Mouse (Mus musculus) bone marrow macrophage, adult 2 months (primary cell): ENCODE data around the gene Gm10053. TPM values are rescaled to one million over a fixed set of nuclear protein-coding genes. Genes with fewer than 3 reads are reported as not detected.
A peak's percentile ranks its signal among the peaks of the same experiment; 100 is the strongest.

Experiments
- H3K27ac ChIP-seq: 2 replicates; pipeline ENCODE4 v1.5.1; 2012; ENCODE audit warnings: low read depth, low read length; ENCODE audit not compliant: insufficient read depth
- H3K4me1 ChIP-seq: 2 replicates; pipeline ENCODE4 v1.6.1; 2012; ENCODE audit warnings: low read length; ENCODE audit not compliant: control insufficient read depth, insufficient read depth
- H3K4me3 ChIP-seq: 2 replicates; pipeline ENCODE4 v1.5.1; 2012; ENCODE audit warnings: mild to moderate bottlenecking, low read length, moderate library complexity; ENCODE audit not compliant: insufficient read depth
- CTCF ChIP-seq: IDR thresholded peaks from 2 replicates; pipeline ENCODE4 v1.5.1; 2012; ENCODE audit warnings: low read depth, mild to moderate bottlenecking, low read length, moderate library complexity
- POLR2A ChIP-seq: IDR thresholded peaks from 2 replicates; pipeline ENCODE4 v1.6.1; 2012; ENCODE audit warnings: mild to moderate bottlenecking, low read depth, low read length, borderline replicate concordance
- polyA plus RNA-seq: library from polyadenylated mRNA; stranded (reverse); fragments of >200 nt; gene quantifications from 2 replicates; pipeline ENCODE4 v1.2.4, GENCODE M21; 2012; ENCODE audit not compliant: missing spikeins, insufficient read depth, insufficient read length

Gm10053 gene
- polyA plus RNA-seq, 1 experiment: 59.4 TPM

GRCm38 (mm10) chr19:24899578-24900544, 24.4 kb downstream of the Gm10053 start:
- H3K27ac ChIP-seq: no peak overlapping the region
- H3K4me1 ChIP-seq: no peaks in the 10 kb centered on the region
- H3K4me3 ChIP-seq: peak overlapping the region; percentile 32
- TF ChIP-seq CTCF (no peak), POLR2A (no peak)

DNA sequence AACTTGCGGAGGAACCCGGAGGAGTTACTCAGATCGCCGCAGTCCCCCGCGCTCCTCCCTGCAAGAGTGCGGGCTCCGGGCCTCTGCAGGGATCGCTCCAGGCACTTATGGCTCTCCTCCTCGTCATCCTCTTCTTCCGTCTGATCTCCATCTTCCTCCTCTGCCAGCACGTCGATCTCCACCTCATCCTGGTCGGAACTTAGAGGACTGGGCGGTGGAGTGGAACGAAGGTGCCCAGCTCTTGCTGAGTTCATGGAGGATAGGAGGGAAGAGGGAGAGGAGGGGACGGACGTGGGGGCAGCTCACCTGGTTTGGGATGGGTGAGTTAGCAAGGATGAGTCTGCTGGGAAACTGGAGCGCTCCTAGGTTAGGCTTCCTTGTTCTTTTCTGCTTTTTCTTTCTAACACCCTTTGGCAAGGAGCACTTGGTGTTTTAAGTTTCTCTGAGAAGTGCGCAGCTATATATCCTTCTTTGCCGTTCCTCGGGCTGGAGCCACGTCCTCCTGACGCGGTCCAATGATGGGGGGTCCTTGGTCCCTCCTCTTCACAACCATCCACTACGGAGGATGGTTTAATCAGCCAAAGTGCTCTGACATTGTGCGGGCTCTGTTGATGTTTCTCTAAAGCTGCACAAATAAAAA, 25.2 kb downstream of the Gm10053 start, which contains the start of gene Foxd4:
Gene Foxd4, minus strand, starts transcription at position 617 of the 640 bp plus-strand sequence.
- TF ChIP-seq CTCF: no peak
- TF ChIP-seq POLR2A: no peak
- Histone ChIP-seq H3K4me1 (no peaks in the 10 kb centered on the region), H3K4me3 (peak within 1 kb of the TSS; percentile 32), H3K27ac (no peak within 1 kb of the TSS)

GRCm38 (mm10) chr19:24901666-24902065, 26.2 kb downstream of the Gm10053 start:
- H3K27ac ChIP-seq: no peak overlapping the region
- TF ChIP-seq CTCF (no peak), POLR2A (no peak)
- H3K4me3 ChIP-seq: no peak overlapping the region
- H3K4me1 ChIP-seq: no peaks in the 10 kb centered on the region

DNA sequence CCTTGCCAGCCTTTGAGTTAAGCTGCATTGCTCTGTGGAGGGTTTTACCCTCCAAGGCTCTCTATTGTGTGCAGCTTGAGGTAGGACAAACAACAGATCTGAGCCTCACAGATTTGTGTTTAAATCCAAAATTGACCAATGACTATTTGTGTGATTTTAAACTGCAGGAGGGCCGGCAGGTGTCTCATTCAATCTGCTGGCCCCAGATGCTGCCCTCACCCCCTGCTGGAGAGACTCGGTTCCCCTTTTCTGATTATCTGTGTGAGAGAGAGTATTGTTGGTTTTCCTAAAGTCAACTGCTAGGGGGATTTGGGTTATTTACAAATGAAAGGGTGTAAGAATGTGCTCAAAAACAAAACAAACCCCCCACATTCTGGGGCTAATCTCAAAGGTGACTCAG, 26.8 kb downstream of the Gm10053 start:
- no peaks in the 10 kb centered on the region for H3K4me1 ChIP-seq
- H3K27ac ChIP-seq: no peak overlapping the region
- TF ChIP-seq CTCF (no peak), POLR2A (no peak)
- H3K4me3 ChIP-seq: no peak overlapping the region

- H3K4me1 ChIP-seq: no peaks in the 10 kb centered on the region
- TF ChIP-seq POLR2A (no peak), CTCF (no peak)
- H3K27ac ChIP-seq: no peak overlapping the region
- H3K4me3 ChIP-seq: no peak overlapping the region
Observed at GRCm38 (mm10) chr19:24902821-24903220, 27.3 kb downstream of the Gm10053 start.

GRCm38 (mm10) chr19:24907655-24908054, 32.2 kb downstream of the Gm10053 start:
- TF ChIP-seq CTCF (no peak), POLR2A (no peak)
- Histone ChIP-seq H3K4me3 (no peak overlapping the region), H3K4me1 (peaks cover 7% of the 10 kb centered on the region), H3K27ac (no peak overlapping the region)

DNA sequence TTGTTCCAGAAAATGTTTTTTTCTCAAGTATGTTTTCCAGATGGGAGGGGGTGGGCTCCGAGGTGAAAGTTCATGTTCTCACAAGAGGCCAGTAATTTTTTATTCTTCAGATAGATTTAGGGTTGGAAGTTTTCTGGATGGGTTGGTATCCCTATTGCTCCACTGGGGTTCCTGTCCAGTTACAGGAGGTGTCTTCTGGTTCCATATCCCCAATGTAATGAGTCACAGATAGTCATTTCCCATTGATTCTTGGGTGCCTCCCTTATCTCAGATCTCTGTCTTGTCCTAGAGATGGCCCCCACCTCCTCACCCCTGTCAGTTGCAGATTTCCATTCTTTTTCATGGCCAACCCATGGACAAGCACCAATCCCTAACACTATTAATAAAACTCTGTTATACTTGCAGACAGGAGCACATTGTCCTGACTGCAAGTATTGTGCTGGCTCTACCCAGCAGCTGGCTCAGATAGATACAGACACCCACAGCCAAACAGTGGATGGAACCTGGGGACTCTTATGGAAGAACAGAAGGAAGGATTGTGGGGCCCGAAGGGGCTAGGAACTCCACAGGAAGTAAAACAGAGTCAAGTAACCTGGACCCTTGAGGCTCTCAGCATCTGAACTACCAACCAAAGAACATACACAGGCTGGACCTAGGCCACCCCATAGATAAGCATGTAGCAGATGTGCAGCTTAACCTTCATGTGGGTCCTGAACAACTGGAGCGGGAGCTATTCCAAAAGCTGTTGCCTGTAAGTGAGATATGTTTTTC, 33.1 kb downstream of the Gm10053 start:
- TF ChIP-seq POLR2A: no peak
- TF ChIP-seq CTCF: no peak
- Histone ChIP-seq H3K4me1 (peaks cover 7% of the 10 kb centered on the region), H3K27ac (no peak overlapping the region), H3K4me3 (no peak overlapping the region)

DNA sequence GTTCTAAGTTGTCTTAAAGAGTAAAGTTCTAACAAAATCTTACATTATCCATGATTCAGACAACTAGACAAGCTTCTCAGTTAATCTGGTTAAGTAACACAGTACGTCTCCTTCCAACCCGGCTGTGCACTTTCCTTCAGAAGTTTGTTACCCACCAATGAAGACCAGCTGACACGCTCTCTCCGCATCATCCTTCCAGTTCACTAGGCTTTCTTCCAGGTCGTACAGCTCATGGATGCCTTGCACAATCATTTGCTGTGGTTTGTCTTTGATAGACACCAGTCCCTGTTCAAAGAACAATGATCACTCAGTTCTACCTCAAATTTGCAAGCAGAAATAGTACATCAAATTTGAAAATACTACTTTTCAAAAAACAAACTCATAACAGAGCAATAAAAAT, 45.4 kb downstream of the Gm10053 start:
- Histone ChIP-seq H3K4me1 (no peaks in the 10 kb centered on the region), H3K4me3 (no peak overlapping the region), H3K27ac (no peak overlapping the region)
- TF ChIP-seq CTCF: no peak
- TF ChIP-seq POLR2A: no peak

Other genes starting within 250 kb of the Gm10053 start
- not detected in 2 replicates for gene Tmem252, start 201.7 kb upstream of the Gm10053 start, polyA plus RNA-seq
- gene Pgm5, start 13.8 kb upstream of the Gm10053 start, polyA plus RNA-seq: 0.33 and 0.83 TPM in 2 replicates
- not detected in 2 replicates for gene Foxd4, start 25.5 kb downstream of the Gm10053 start, polyA plus RNA-seq
- gene Cbwd1, start 85.9 kb downstream of the Gm10053 start, polyA plus RNA-seq: 7.2 and 7.4 TPM in 2 replicates
- 78.5 and 83.3 TPM in 2 replicates for gene Dock8, start 123.8 kb downstream of the Gm10053 start, polyA plus RNA-seq